Mouse (Mus musculus) kidney, adult 11 months (tissue): ENCODE data around the gene Ercc6l.
"Not testable (repeated sequence)": the region's sequence is repeated elsewhere in the genome, so short reads cannot be mapped to it uniquely, and the experiment has no call there.

ENCODE experiments used
- DNase-seq: peaks from one replicate; pipeline ENCODE4 v3.0.0; 2022

The Ercc6l gene

GRCm38 (mm10) chrX:102156618-102157422, at the start of gene Ercc6l:
TSS of gene Ercc6l (minus strand) at chrX:102157091.
- peak; percentile 91 for DNase-seq

- DNase-seq, result no peak
Measured at GRCm38 (mm10) chrX:102190840-102191239, 33.9 kb upstream of the Ercc6l start.

DNA sequence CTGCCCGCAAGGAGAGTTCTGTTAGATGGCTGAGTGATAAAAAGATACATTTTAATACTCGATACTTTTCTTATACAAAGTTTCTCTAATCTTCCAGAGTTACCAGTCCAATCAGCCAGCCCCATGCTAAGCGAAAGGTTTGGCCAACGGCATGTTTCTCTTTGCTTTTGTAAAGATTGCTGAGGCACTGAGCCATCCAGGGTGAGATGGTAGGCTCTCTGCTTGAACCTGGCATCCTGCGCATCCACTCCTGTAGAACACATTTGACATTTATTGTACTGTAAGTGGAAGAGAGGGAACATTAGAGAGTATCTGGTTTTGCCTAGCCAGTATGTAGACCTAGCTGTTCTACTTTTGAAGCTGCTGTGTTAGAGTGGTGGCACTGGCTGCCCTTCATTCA, 32.7 kb upstream of the Ercc6l start:
- no peak for DNase-seq

DNA sequence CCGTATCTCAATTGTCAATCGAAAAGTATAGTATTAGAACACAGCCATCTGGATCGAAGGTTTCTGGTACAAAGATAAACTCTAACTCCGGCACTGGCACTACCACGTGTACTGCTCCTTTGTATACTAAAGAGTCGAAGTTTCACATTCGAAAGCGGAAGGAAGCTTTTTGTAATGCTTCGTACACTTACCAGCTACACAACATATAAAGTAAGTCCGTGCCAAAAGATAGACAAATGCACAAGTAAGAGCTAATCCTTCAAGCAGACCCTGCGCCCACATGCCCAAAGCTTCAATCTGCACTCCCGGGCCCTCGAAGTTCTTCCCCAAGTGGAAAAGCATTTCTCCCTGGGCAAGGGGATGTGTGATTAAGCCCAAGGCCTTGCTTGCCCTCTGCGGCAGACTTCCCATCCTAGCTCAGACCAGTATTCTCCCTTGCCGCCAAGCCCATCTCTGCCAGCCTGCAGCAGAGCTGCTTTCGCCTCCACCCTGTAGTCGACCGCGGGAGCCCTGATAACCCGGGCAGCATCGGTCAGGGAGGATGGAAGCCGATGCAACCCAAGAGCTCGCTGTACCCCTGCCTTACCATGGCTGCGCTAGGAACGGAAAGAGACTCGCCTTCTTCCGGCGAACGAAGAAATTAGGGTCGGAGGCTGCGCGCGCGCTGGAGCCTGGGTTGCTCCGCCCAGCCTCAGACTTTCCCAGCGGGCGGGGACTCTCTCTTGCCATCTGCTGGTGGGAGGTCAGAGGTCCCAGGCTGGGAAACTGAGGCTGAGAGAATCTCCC, 32.0 kb upstream of the Ercc6l start, which contains the start of gene Rps4x:
Rps4x (minus strand) TSS at position 683 of the 786 bp plus-strand sequence.
- DNase-seq, result peak; percentile 73

DNA sequence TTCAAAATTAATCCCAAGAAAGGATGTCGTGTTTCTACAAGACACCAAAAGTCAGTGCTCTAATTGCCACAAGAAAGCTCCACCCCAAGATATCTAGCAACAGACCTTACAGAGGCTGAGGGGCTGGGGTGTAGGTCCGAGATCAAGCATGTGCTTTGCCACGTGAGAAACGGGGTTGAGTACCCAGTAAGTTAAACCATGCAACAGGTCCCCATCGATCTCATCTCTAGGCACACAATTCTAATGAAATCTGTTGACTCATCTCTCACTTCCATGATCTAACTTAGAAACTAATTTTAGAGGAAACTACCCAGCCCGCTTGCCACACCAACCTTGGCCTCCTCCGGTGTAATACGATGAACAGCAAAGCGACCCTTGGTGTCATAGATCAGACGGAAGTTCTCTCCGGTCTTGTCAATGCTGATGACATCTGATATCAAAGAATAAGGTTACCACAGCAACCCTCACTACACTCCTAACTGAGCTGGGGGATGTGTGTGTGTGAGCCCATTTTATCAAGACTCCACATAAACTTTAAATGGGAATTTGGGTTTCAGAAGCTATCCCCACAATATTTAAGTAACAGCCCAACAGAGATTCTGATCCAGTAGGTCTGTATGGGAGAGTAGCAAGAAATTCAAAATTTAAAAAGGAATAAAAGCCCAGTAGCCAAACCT, 30.3 kb upstream of the Ercc6l start:
- no peak for DNase-seq

DNA sequence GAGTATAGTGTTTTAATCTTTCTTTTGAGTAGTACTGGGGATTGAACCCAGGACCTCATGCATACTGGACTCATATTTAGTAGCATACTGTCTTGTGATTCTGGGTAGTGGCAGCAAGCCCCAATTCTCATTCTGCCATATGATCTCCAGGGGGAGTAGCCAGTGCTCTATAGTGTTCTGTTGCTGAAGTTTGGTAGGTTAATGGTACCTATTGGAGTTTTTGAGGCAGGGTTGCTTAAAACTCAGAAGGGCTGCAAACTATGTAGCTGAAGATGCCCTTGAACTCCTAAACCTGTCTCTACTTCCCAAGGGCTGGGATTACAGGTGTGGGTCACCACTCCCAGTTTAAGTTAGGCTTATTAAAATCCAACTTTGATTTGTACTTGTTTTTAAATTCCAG, 25.7 kb upstream of the Ercc6l start:
- DNase-seq, result no peak

DNA sequence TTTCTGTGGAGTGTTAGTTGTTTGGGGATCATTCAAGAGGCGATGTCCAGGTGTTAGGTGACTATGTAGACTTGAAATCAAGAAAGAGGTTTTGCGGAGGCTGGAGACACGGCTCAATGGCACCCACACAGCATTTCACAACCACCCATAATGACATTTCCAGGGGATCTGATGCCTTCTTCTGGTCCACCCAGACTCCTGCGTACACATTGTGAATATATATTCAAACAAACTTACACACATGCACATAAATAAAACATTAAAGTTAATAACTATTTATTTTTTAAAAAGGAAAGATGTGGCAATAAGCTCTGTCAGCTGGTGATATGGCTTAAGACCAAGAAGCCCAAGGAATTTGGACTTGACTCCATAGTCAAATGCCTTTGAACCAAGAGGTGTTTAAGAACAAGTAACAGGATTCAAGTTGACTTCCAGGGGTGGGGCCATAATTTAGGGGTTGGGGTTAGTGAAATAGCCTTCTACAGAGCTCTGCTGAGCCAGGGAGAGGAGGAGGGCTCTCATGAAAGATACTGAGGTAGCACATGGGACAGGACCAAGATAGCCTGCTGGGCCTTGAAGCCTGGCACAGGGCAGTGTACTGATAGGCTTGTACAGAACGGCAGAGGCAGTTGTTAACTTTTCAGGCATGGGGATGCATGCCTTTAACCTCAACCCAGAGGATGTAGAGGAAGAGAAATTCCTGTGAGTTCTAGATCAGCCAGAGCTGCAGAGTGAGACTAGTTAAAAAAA, 18.8 kb upstream of the Ercc6l start:
- no peak for DNase-seq

- no peak for DNase-seq
Measured at GRCm38 (mm10) chrX:102170900-102171299, 14.0 kb upstream of the Ercc6l start.

DNA sequence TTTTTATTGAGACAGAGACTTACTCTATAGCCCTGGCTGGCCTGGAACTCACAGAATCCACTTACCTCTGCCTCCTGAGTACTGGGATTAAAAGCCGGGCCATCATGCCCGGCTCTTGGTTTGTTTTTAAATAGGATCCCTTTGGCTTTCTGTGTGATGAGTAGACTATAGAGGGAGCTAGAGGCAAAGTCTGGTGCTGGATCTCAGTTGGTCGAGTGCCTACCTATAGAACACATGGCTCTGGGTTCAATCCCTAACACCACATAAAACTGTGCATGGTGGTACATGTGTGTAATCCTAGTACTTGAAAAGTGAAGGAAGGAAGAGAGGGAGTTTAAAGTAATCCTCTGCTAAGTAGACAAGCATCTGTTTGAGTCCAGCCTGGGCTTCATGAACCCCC, 13.2 kb upstream of the Ercc6l start:
- no peak for DNase-seq

GRCm38 (mm10) chrX:102169724-102170123, 12.8 kb upstream of the Ercc6l start:
- no peak for DNase-seq

GRCm38 (mm10) chrX:102166986-102167385, 10.1 kb upstream of the Ercc6l start:
- DNase-seq, result no peak

DNA sequence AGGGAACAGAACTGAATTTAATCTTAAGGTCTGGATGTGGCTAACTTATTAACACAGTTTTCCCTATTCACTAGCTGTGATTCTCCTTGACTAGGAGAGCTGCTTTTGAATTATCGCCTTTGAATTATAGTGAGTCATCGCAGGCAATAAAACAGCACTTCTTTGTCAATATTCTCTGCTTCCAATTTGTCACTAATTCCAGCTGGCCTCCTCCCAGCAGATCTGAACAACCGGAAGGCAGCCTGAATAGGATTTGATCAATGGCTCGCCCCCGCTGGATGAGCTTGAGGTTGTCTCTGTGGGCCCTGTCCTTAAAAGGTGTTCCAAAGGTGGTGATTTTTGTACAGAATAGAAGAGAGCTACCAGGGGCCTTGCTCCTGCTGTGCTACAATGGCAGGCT, 9.6 kb upstream of the Ercc6l start:
- no peak for DNase-seq

DNA sequence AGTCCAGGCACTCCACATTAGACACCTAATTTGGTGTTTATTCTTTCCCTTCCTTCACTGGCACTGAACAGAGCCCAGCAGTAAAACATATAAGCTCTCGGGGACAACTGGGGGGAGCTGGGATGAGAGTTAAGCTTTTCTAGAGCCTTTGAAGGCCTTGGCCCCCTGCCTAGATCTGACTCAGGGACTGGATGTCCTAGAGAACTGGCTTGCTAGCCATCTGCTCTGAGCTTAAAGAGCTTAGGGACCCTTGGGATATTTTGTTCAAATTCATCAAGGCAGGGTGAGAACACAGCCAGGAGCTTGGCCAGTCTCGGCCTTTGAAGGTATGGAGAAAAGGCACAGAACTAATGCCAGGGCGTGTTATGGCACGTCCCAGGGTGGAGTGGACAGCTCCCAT, 6.6 kb upstream of the Ercc6l start:
- no peak for DNase-seq

DNA sequence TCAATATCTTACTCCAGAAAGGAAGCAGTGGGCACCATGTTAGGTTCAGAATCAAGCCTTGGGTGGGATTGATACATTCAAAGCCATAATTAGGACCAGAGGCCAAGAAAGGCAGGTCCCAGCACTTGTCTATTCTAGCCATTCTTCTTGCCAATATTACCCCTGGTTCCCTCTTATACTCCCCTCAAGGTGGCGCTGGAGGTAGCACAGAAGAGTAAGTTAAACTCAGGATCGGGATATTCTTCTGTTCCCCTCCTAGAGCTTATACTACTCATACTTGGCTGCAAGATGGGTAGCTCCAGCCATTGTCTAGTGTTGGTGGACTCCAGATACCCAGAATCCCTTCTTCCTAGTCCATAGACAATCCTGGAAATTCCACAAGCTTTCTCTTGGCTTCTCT, 6.2 kb upstream of the Ercc6l start:
- no peak for DNase-seq

DNA sequence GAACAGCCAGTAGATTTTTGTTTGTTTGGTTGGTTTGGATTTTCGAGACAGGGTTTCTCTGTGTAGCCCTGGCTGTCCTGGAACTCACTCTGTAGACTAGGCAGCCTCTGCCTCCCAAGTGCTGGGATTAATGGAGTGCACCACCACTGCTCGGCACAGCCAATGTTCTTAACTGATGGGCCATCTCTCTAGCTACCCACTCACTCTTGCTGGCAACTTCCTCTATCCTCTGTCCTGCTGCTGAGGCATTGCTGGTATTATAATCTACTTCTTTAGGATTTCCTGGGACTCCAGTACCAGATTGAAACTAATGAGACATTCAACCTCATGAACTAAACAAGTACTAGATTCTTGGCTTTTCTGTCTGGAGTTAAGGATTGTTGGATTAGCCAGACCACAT, 3.6 kb upstream of the Ercc6l start:
- no peak for DNase-seq

DNA sequence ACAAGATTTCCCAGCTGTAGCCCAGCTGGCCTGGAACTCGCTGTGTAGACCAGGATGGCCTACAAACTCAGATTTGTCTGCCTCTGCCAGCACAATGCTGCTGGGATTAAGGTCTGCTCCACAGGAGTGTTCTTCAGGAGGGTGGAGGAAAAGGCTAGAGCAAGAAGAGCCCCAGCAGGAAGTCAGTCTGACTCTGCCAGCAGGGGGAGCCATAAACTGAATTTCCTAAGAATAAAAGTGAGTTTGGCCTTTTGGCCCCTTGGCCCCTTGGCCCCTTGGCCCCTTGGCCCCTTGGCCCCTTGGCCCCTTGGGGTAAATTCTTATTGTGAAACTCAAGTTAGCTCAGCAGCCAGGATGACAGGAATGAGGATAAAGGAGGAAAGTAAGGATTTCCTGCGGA, 2.9 kb upstream of the Ercc6l start:
- peak; percentile 27 for DNase-seq

- no peak for DNase-seq
Measured at GRCm38 (mm10) chrX:102157423-102157791, 516 bp upstream of the Ercc6l start.

- no peak for DNase-seq
Measured at GRCm38 (mm10) chrX:102141157-102141556, 15.7 kb downstream of the Ercc6l start.

DNA sequence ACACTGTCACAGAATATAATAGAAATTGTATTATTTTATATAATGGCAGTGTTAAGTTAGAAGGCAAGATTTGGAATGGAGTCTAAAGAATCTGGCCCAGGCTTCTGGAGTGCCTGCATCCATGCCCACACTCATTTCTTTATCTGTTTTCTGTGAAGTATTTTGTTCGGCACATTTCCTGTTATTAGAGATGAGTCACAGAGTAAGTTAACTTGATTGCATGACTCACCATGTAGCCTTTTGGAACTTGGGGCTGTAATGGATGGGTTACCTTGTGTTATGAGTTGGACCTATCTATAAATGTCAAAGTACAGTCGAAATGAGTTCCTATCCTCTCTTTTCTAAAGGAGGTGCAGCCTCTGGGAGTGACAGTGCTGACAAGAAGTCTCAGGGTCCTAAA, 35.6 kb downstream of the Ercc6l start:
- DNase-seq, result no peak

DNA sequence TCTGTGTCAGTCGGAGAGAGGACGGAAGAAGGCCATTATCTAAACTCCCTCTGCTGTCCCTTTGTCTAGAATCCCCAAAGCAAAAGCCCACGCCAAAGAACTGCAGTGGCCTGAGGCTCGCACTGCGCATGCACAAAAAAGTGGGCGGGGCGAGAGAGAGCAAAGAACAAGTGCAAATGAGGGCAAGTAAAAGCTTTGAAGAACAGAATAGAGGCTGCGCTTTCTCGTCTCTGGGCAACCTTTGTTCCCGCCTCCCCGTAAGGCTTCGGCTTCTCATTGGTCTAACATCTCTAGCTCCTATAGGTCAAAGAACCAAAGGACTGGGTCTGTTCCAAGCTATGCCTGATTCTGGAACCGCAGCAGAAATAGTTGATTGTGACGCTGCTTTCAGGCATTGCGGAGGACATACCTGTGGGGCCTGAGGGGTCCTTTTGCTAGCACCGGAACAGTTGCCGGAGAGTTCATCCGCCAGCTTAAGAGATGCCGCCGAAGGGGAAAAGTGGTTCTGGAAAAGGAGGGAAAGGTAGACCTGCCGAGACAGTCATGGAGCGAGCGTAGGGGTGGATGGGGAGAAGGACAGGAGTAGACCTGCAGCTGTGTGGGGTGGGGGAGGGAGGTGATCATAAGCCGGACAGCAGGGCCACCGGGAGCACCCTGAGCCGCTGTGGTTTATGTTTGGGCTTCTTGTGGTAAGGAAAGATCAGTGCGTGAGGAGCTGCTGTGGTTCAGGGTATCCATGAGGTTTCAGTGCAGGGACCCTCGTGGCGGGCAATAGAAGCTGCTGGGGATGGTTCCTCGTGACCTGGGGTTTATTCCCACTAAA, 37.6 kb downstream of the Ercc6l start, which contains the start of gene Pin4:
Pin4 (plus strand) TSS at position 406 of the 823 bp plus-strand sequence.
- DNase-seq, result peak; percentile 98

- no peak for DNase-seq
Measured at GRCm38 (mm10) chrX:102115676-102116075, 41.2 kb downstream of the Ercc6l start.

- DNase-seq, result not testable (repeated sequence)
Measured at GRCm38 (mm10) chrX:102109349-102109748, 47.5 kb downstream of the Ercc6l start.
